Mouse (Mus musculus) urinary bladder, adult 2 months (tissue): ENCODE measurements around the gene Rps26. TPM values are rescaled to one million over a fixed set of nuclear protein-coding genes. Genes with fewer than 3 reads are reported as not detected.
A peak's percentile ranks its signal among the peaks of the same experiment; 100 is the strongest.

ENCODE experiments used
- DNase-seq: peaks from one replicate; pipeline ENCODE4 v3.0.0; 2022; ENCODE audit warnings: low spot score
- polyA plus RNA-seq: library from polyadenylated mRNA; depleted of rRNA; stranded (reverse); fragments of >200 nt; gene quantifications from 2 replicates; pipeline ENCODE4 v1.2.3, GENCODE M21; 2012; rRNA removed

The Rps26 gene
- 1,064 and 1,154 TPM in 2 replicates for polyA plus RNA-seq

- peak; percentile 77 for DNase-seq
Measured at GRCm38 (mm10) chr10:128626311-128627310, at the start of gene Rps26. Gene Rps26, minus strand, starts transcription at chr10:128626747.

- no peak for DNase-seq
Measured at GRCm38 (mm10) chr10:128674469-128675008, 48.0 kb upstream of the Rps26 start.

DNA sequence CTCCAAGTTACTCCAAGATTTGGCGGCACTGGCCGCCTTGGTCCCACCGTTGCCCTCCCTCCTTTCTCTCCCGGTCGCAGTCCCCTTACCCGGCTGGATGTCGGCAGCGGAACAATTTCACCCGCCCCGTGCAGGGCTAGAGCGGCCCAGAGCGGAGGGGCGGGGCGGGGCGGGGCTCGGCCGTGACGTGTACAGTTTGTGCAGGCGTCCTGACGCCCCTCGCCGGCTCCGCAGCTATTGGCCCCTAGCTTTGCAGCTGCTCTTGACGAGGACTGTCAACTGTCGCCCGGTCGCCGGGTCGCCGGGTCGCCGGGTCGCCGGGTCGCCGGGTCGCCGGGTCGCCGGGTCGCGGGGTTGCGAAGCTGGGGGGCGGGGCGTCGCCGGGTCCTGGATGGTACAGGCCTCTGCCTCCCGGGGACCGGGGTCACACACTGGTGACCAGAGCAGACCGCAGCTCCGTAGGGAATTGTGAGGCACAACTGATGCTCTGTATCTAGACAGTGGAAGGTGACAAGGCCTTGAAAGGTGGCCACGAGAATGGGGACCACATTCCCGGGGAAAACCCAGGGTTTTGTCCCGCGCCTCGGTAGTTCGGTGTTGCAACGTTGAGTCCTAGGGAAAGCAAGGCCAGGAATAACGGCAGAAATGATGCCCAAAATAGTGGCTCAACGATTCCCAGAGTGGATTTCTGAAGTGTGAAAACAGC lies 47.4 kb upstream of the Rps26 start, which contains the start of gene Suox:
Suox (minus strand) TSS at position 311 of the 706 bp plus-strand sequence.
- DNase-seq: peak; percentile 80

GRCm38 (mm10) chr10:128671148-128671547 lies 44.6 kb upstream of the Rps26 start:
- no peak for DNase-seq

DNA sequence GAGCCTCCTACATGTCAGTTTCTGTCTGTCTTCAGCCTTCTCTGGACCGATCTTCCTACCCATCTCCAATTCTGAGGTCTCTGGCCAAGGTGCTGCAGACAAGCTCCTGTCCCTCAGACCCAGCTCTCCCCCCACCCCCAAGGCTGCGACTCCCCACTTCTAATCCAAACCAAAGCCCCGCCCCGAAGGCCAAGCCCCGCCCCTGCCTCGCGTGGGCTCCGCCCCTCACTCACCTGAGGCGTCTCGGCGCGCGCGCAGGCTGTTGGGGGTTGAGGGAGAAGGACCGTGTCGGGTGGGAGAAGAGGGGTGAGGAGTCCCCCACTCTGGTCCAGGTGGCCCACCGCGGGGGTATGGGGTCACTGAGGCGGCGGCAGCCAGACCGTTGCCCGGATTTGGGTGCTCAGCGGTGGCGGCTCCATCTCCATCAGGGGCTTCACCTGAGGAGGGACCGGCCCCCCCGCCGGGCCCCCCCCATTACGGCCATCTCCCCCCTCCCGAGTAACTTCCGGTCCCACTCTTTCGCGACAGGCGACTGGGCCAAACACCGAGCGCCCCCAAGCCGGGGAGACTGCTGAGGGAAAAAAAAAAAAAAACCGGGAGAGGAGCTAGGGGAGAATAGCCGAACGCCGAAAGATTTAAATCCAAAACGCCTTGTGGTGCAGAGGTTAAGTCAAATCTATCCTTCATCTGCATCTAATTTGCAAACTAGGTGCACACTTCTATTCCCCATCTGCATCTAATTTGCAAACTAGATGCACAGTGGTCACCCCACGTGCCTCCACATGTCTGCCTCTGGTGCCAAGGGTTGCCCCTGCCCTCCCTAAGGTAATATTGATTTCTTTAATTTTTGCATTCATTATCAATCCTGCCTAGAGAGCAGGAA lies 42.5 kb upstream of the Rps26 start:
- peak; percentile 42 for DNase-seq

DNA sequence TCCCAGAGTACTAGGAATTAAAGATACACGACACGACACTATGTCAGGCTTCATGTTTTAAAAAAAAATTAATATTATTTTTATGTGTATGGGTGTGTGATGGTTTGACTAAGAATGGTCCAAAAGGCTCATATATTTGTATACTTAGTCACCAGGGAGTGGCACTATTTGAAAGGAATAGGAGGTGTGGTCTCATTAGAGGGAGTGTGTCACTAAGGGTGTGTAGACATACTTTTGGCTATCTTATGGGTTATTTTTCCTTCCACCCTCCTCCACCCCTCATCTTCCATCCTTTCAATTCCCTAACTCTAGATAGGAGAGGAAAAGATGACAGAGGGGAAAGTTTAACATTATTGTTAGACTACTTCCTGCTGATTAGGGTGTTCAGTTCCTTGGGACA lies 39.3 kb upstream of the Rps26 start:
- no peak for DNase-seq

GRCm38 (mm10) chr10:128665307-128665706 lies 38.8 kb upstream of the Rps26 start:
- no peak for DNase-seq

GRCm38 (mm10) chr10:128664808-128665207 lies 38.3 kb upstream of the Rps26 start:
- no peak for DNase-seq

- no peak for DNase-seq
Measured at GRCm38 (mm10) chr10:128663441-128664220, 37.1 kb upstream of the Rps26 start.

DNA sequence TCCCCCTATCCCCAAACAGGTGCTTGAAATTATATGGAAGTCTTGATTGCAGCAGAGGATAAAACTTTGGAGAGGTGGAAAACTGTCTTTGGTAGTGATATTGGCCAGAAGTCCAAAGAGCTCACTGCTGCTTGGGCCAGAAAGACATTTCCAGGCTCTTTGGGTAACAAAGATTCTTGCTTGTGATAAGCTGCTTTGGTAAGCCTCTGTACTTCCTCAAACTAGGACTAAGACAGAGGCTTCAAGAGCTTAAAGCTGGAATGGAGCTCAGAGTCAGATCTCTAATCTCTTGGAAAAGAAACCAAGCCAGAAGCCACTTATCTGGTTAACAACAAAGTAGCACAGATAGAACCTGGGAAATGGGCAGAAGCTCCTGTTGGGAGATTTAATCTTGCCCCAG lies 35.9 kb upstream of the Rps26 start:
- DNase-seq: no peak

- no peak for DNase-seq
Measured at GRCm38 (mm10) chr10:128659490-128659889, 32.9 kb upstream of the Rps26 start.

- DNase-seq: no peak
Measured at GRCm38 (mm10) chr10:128657844-128658243, 31.3 kb upstream of the Rps26 start.

- no peak for DNase-seq
Measured at GRCm38 (mm10) chr10:128656731-128657130, 30.2 kb upstream of the Rps26 start.

- no peak for DNase-seq
Measured at GRCm38 (mm10) chr10:128655254-128655653, 28.7 kb upstream of the Rps26 start.

DNA sequence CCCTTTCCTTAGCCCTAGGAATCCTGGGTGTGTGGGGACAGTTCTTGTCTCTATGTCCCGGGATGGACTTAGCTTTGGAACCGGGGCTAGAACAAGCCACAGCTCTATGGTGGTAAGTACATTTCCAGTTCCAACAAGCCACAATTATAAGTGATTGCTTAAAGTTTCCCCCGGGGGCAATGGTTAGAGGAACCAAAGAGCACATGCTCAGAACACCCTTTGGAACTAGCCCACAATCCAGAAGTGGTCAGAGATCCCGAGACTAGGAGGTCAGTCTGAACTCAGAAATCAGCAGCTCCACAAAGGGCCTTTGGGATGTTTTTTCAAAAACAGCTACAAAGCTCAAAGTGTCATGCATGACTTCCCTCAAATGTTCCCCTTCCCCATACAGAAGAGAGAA lies 27.3 kb upstream of the Rps26 start:
- DNase-seq: no peak

- no peak for DNase-seq
Measured at GRCm38 (mm10) chr10:128646139-128647089, 19.9 kb upstream of the Rps26 start.

DNA sequence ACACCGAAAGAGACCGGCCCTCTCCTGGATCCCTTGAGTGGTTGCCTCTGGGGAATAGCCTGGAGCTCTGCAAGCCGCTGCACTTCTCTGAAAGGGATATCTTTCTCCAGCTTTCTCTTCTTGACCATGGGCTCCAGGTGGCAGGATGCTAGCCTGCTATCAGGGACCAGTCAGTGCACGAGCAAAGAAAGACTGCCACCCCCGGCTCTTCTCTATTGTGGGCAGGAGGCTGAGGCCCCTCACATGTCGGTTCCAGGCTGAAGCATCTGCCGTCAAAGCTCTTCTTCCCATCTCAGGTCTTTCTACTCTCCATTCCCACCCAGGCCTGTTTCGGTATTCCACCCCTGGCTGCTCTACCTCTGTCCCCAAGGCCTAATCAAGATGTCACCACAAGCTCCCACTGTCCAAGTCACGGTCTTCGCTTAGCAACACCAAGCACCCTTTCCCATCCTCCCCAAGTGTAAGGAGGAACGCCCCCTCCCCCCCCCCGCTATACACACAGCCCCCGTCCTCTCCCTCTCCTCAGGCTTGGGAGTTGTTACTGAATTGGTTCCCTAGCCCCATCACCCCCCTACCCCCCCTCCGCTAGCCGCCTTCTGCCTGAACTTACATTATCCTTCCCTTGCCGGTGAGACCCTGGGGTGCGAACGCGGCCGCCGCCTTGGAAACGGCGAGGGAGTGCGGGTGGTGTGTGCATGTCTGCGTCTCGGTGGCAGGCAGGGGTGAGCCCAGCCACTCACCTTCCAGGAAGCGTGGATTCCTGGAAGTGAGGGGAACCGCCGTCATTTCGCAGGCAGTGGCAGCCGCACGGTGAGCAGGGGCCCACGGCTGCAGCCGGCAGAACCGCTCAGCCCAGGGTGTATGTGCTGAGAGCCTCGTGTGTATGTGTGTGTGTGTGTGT lies 18.8 kb upstream of the Rps26 start, which contains the start of gene Ikzf4:
Ikzf4 (minus strand) TSS at position 881 of the 901 bp plus-strand sequence.
- no peak for DNase-seq

- DNase-seq: no peak
Measured at GRCm38 (mm10) chr10:128642749-128643148, 16.2 kb upstream of the Rps26 start.
